Mouse (Mus musculus) brain, adult 2 months (tissue): ENCODE data around the gene Smug1.

Experiments used
- DNase-seq: peaks from one replicate; pipeline ENCODE4 v3.0.0; 2011; ENCODE audit warnings: low read depth, low spot score

Smug1 gene

DNA sequence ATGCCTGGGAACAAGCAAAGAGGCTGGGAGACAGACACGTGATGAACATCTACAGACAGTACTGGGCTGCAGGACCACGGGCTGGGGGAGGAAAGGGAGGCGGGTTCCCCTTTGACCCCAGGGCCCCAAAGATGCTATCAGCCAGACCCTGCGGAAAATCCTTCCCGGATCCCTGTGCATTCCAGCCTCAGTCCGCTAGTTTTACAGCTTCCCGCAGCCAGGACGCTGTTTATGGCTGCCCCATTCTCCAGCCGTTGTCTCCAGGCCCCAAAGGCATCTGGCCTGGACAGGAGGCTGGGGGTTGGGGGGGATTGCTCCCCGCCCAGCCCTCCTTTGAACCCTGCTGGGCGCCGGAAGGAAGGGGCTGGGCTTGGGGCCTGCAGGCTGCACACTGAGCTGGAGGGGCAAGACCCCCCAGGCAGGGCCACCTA lies 10.7 kb upstream of the Smug1 start:
- DNase-seq: no peak

DNA sequence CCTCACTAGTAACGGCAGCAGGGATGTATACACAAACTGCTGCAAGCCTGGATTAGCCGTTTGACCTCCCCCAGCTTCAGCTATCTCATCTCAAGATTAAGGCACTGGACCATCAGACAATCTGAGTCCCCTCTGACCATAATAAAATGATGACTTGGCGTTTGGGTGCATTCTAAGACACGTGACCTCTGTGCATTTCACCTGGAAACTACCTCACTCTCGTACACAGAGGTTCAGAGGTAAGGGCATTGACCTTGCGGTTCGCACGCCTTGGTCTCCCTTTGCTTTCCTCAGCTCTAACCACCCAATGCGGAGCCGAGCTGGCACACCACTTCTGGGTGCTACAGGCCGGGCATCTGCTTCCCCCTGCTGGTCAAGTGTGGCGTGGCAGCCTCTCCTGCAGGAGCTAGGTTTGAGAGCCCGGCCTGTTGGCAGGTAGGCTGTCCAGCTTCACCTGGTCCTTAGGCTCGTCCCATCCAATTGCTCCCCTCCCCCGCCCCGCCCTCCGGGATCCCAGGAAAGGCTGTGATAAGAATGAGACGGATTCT lies 10.1 kb upstream of the Smug1 start:
- DNase-seq: peak; percentile 91

GRCm38 (mm10) chr15:103173251-103173650 lies 6.4 kb upstream of the Smug1 start:
- no peak for DNase-seq

- DNase-seq: peak; percentile 69
These were observed 5.6 kb upstream of the Smug1 start for GRCm38 (mm10) chr15:103172537-103172936.

DNA sequence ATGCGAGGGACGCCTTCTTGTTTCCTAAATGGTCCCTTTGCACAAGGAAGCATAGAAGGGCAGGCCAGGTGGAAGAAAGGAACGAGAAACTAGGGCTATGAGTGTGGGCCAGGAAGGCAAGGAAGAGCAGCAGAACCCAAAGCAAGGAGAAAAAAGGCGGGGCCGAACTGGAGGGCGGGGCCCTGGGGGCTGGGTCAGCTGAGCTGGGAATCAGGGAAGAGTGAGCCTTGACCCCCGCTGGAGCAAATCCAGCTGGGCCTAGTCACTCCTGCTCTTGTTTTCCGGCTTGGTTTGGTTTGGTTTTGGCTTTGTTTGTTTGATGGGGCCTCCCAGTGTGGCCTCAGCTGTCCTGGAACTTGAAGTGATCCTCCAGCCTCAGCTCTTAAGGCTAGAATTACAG lies 4.4 kb upstream of the Smug1 start:
- no peak for DNase-seq

DNA sequence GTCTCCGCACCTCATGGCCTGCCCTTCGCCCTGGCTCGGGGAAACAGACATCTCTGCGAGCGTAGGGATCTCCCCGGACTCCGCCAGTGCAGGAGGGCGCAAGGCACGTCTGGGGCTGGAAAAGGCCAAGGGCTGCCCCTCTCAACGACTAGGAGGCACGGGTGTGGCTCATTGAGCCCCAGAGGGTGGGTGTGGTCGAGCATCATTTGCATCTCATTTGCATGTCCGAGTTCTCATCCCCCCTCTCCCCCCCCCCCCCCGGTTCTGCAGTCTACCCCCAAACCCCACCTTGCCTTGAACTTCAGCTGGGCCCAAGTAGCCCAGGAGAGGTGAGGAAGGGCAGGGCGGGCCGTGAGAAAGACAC lies 3.4 kb upstream of the Smug1 start:
- DNase-seq: no peak

- no peak for DNase-seq
These were observed 2.9 kb upstream of the Smug1 start for GRCm38 (mm10) chr15:103169612-103170315.

GRCm38 (mm10) chr15:103168801-103169611 lies 2.1 kb upstream of the Smug1 start:
- DNase-seq: peak; percentile 40

- DNase-seq: peak; percentile 25
These were observed 894 bp upstream of the Smug1 start for GRCm38 (mm10) chr15:103167786-103168185.

DNA sequence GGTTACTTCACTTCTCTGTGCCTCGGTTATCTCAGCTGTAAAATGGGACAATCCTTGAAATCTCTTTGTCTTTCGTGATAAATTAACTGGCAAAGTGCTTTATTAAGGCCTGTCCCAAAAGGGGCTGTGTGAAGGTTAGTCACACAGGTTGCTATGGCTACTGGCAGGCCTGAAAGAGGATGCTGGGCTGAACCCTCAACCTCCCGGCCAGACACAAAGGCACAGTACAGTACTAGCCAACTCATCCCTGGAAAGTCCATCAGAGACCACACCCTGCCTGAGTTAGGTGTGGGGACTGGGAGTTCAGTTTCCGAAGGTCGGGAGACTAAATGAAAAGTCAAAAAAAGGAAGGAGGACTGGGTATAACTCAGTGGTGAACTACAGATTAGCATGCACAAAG lies 968 bp downstream of the Smug1 start:
- DNase-seq: no peak

DNA sequence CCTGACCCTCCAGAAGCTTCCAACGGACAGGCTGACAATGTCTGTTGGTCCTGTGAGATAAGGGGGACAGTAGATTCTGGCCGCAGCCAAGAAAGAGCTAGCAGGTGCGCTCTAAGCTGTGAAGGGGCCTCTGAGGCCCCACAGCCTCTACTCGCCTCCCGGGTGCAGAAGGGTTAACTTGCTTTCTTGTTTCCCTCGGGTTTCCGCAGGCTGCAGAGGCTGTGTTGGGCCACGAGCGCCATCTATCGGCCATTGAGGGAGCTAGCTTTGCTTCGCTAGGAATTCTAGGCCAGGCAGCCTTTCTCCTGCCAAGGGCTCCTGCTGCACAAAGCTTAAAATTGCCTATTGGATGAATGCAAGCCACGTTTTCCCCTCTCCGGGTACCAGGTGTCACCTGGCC lies 1.5 kb downstream of the Smug1 start:
- peak; percentile 95 for DNase-seq

DNA sequence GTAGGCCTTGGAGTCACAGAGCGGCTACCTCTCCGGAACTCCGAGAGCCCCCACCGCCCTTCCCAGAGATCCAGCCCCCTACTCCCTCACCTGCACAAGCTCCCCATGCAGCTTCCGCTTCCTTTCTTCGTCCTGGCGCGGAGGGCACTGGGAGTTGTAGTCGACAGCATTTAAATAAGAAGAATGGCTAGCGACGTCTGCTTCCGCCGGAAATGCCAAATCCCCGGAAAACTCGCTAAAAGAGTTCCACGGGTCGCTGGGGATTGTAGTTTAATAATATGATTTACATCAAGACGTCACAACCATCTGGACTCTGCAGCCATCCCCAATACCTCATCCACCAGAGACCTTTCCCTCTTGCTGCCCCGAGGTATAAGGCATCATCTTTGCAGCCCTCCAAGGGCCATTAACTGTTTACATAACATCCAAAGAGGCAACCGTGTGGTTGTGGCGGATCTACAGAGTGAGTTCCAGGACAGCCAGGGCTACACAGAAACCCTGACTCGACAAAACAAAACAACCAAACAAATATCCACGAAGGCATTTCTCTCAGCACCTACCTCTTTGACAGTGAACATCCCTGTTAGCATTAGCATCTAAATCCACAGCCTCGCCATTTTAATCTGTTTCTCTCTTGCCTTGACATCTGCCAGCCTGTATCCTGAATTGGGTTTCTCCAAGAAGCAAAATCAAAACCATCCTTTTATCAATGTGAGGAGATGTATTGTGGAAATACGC lies 3.5 kb downstream of the Smug1 start:
- DNase-seq: peak; percentile 99

DNA sequence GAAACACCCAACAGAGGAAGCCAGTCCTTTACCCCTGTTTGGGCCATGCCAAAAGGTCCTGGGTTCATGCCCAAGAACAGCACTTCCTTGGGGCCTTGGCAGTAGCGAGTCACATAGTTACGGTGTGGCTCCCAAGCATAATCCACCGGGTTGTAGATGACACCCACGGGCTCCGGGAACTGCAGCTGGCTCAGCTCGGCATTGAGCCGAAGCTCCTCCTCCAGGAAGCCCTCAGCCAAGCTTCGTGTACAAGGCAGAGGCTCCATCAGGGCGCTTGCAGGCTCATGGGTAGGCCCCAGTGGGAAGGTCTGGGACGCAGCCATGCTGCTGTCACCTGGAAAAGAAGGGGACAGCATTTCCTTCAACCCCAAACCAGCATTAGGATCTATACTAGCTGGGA lies 9.3 kb downstream of the Smug1 start:
- peak; percentile 81 for DNase-seq

DNA sequence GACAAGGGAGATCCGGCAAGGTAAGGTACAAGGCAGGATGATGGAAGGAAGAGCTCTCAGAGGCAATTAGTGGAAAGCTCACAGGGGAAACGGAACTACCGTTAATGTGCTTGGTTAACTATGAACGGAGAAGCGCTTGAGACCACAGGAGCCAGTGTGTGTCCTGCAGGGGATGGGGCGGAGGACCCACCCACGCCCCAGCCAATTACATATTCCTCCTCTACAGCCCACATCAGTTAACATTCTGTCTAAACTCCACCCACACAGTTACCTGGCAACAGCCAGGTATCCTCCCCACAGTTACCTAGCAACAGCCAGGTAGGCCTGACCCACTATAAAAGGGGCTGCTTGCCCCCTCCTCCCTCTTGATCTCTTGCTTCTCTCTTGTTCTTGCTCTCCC lies 10.0 kb downstream of the Smug1 start:
- no peak for DNase-seq

- no peak for DNase-seq
These were observed 11.2 kb downstream of the Smug1 start for GRCm38 (mm10) chr15:103155366-103156321.

DNA sequence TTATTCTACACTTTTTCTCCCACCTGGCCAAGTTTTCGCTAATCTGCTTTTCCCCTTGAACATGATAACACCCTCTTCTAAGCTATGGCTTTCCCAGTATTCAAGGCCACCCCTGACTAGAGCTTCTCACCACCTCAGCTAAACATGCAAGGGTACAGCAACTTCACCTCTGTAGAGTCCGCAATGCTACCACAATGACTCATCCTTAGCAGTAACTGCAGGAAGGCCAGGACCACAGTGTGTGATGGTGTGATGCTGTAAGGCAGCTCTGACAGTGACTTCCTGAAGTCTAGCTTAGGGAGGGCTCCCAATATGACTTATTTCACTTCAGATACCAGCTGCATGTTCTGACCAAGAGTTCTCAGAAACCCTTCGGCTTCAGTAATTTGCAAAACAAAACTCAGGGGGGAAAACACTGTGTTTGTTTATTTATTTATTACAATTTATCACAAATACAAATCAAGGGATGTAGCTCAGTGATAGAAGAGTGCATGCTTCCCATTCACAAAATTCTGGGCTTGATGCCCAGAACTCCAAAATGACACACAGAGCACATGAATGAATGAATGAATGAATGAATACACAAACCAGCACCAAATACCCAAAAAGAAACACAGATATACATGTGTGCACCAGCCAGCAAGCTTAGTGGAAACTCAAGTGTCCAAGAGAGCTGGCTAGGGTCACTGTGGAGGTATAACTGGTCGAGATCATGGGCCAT lies 13.8 kb downstream of the Smug1 start:
- no peak for DNase-seq

GRCm38 (mm10) chr15:103152371-103152770 lies 14.5 kb downstream of the Smug1 start:
- no peak for DNase-seq

DNA sequence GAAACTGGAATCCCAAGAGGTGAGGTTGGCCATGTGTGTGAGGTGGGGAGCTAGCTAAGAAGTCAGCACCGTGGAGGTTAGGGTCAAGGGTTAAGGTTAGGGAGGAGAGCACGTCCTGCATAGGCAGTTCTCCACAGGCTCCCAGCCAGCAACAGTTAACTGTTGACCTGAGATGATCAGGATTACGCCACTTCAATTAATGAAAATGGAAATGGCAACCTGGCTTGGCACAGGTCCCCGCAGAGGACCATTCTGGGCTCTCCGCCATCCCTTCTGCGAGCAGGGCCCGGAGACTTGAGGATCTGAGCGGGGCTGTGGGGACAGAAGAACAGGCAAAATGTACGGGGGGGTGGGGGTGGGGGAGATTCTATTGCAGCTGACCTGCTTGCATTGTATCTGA lies 19.1 kb downstream of the Smug1 start:
- DNase-seq: no peak

DNA sequence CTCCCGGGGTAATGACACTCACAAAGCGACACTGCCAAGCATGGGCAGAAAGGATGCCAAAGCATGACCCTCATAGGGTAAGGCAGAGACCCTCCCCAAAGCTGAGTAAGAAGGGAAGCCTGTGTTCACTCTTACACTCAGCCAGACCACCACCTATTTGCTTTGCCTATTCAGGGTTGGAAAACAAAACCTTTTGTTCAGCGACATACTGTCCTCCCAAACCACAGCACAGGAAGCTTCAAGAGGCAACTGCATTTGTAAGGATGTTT lies 19.5 kb downstream of the Smug1 start:
- DNase-seq: no peak

GRCm38 (mm10) chr15:103146627-103147421 lies 20.1 kb downstream of the Smug1 start:
- peak; percentile 72 for DNase-seq
